Mouse (Mus musculus): ENCODE measurements at regions not wholly inside any gene's neighbourhood (a gene's known extent, or its start where the extent isn't known, plus 50 kb on each side); places are given as distances from the start of the nearest gene placed in this dataset. TPM values are rescaled to one million over a fixed set of nuclear protein-coding genes. Genes with fewer than 3 reads are reported as not detected.
"Not testable (repeated sequence)": the region's sequence is repeated elsewhere in the genome, so short reads cannot be mapped to it uniquely, and the experiment has no call there.

DNA sequence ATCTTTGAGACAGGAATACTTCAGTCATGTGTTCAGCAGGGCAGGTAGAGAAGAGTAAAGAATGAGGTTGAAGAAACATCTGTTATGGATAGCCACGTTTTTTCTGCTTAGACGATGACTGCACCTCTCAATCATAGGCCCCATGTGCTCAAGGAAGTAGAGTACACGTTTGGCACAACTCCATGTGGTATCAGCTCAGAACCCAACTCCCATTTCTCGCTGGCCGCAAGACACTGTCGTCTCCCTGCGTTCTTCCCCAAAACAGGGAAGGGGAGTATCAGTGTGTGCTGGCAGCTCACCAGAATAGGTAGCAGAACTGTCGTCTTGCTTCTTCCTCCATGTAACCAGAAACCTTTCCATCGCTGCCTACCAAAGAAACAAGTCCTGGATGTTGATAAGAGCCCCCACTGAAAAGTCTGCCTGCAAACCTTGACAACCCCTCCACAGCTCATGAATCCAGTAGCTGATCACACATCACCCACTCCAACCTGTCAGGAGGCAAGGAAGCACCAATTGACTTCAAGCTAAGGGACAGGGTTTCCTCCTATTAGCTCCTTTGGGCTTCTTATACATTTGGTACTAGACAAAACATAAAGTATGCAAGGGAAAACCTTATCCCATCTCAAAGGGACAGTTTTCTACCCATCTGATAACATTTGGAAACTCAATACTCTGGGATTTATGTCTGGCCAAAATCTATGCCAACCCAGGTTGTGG, 77.3 kb upstream of the Myo9b start:
- not testable (repeated sequence) for DNase-seq (ENCODE audit: low spot score); H3K36me3 ChIP-seq (replicated peaks; ENCODE audit: control insufficient read depth, insufficient read depth); H3K9ac ChIP-seq; H3K9me3 ChIP-seq (ENCODE audit: control insufficient read depth, low read length); H3K4me1 ChIP-seq (replicated peaks; ENCODE audit: control insufficient read depth, insufficient read depth, low read length); H3K27ac ChIP-seq; H3K27me3 ChIP-seq (ENCODE audit: control insufficient read depth, insufficient read depth, low read length); H3K4me2 ChIP-seq (replicated peaks); H3K4me3 ChIP-seq (replicated peaks; ENCODE audit: low read length)
- WGBS: 75% methylated on average over 9 of the region's 9 CpGs
- peak; percentile 55 for ATAC-seq (ENCODE audit: low FRiP score)

Small RNA genes in the stretch of these regions (microRNA-seq; reads per million reads assigned to microRNA genes)
- not detected for gene Gm27628

Measured in hindbrain, embryonic 14.5 days (tissue).